Mouse (Mus musculus) neural tube, embryonic 14.5 days (tissue): Measurements from ENCODE around the gene Grik3. TPM values are rescaled to one million over a fixed set of nuclear protein-coding genes. Genes with fewer than 3 reads are reported as not detected.

Experiments used
- ATAC-seq: fragments of 200-750 bp; cut with Nextera tagmentation; 2 replicates; pipeline ENCODE4 v1.8.0; 2017; ENCODE audit warnings: low read depth, mild to moderate bottlenecking, moderate TSS enrichment, moderate library complexity
- H3K27ac ChIP-seq: fragments of 300-500 bp; sonication (generic); 2 replicates; pipeline ENCODE4 v1.5.1; 2014; ENCODE audit warnings: low read depth, mild to moderate bottlenecking, control low read depth, low read length, moderate library complexity, mixed read lengths
- H3K27me3 ChIP-seq: fragments of 300-500 bp; sonication (generic); 2 replicates; pipeline ENCODE4 v1.6.1; 2014; ENCODE audit warnings: low read length; ENCODE audit not compliant: control insufficient read depth, insufficient read depth
- H3K36me3 ChIP-seq: fragments of 300-500 bp; sonication (generic); 2 replicates; pipeline ENCODE4 v1.6.1; 2014; ENCODE audit warnings: low read length, mixed read lengths; ENCODE audit not compliant: control insufficient read depth, insufficient read depth
- H3K4me1 ChIP-seq: fragments of 300-500 bp; sonication (generic); 2 replicates; pipeline ENCODE4 v1.6.1; 2014; ENCODE audit warnings: low read length; ENCODE audit not compliant: control insufficient read depth, insufficient read depth
- H3K4me2 ChIP-seq: fragments of 300-500 bp; sonication (generic); 2 replicates; pipeline ENCODE4 v1.6.1; 2014; ENCODE audit warnings: mild to moderate bottlenecking, low read depth, low read length, control low read depth
- H3K4me3 ChIP-seq: fragments of 300-500 bp; sonication (generic); 2 replicates; pipeline ENCODE4 v1.5.1; 2014; ENCODE audit warnings: low read depth, low read length, control low read depth, mixed read lengths
- H3K9ac ChIP-seq: fragments of 300-500 bp; sonication (generic); replicated peaks from 2 replicates; pipeline ENCODE4 v1.6.1; 2014; ENCODE audit warnings: low read depth, mild to moderate bottlenecking, control low read depth, low read length, mixed read lengths
- H3K9me3 ChIP-seq: fragments of 300-500 bp; sonication (generic); 2 replicates; pipeline ENCODE4 v1.6.1; 2016; ENCODE audit warnings: low read length; ENCODE audit not compliant: control insufficient read depth
- WGBS: fragments of 180-500 bp; shearing (Covaris S2); extraction: QIAGEN DNeasy Blood & Tissue Kit; methylation state at CpG from one replicate; pipeline ENCODE4 v1.1.7; 2014; 5-methylcytosine and 5-hydroxymethylcytosine counted together
- polyA plus RNA-seq: library from polyadenylated mRNA; unstranded; fragments of >200 nt; fragmentation: Nextera tagmentation; extraction: Ambion mirVana; gene quantifications from 2 replicates; pipeline ENCODE4 v1.2.1, GENCODE M21; 2014

Grik3 gene
- polyA plus RNA-seq, 1 experiment from 2014 or later: 8.0 TPM

GRCm38 (mm10) chr4:125526425-125526824 is 35.9 kb downstream of the Grik3 start:
- no peaks in the 10 kb centered on the region for H3K4me1 ChIP-seq
- H3K4me2 ChIP-seq: no peak overlapping the region
- no peak overlapping the region for H3K9ac ChIP-seq
- 23% methylated on average over 5 of the region's 5 CpGs for WGBS
- H3K27ac ChIP-seq: no peak overlapping the region
- no peak overlapping the region for H3K4me3 ChIP-seq
- no peak for ATAC-seq
- no peaks in the 10 kb centered on the region for H3K36me3 ChIP-seq
- no peaks in the 10 kb centered on the region for H3K9me3 ChIP-seq
- no peaks in the 10 kb centered on the region for H3K27me3 ChIP-seq

DNA sequence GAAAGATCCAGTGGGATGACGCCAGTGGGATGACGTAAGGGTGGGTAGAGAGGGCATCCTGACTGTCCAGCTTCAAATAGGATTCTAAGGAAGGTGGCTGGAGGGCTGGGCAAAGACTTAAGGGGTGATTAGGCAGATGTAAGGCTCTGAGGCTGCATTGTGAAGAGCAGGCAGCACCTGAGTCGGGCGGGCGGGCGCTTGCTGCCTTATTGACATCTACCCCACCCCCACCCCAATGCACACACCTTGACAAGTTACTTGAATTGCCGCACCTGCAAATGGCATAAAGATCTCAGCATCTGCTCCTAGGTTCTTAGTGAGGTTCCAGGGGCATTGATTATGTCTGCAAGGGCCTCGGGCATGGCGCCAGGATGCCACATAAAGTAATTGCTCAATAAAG is 43.5 kb downstream of the Grik3 start:
- H3K27me3 ChIP-seq: peaks cover 8% of the 10 kb centered on the region
- WGBS: 30% methylated on average over 9 of the region's 9 CpGs

GRCm38 (mm10) chr4:125534449-125534848 is 43.9 kb downstream of the Grik3 start:
- Histone ChIP-seq H3K4me3 (no peak overlapping the region), H3K4me1 (peaks cover 14% of the 10 kb centered on the region), H3K4me2 (no peak overlapping the region), H3K27ac (no peak overlapping the region), H3K9me3 (no peaks in the 10 kb centered on the region), H3K9ac (no peak overlapping the region), H3K36me3 (no peaks in the 10 kb centered on the region), H3K27me3 (peaks cover 8% of the 10 kb centered on the region)
- ATAC-seq: peak; percentile 49; the same call in 1 of the 2 replicates
- WGBS: 0% methylated on average over 8 of the region's 8 CpGs

More for the DNA sequence above, 43.5 kb downstream of the Grik3 start:
- Histone ChIP-seq H3K27ac (no peak overlapping the region), H3K4me2 (no peak overlapping the region), H3K36me3 (no peaks in the 10 kb centered on the region), H3K4me3 (no peak overlapping the region), H3K9me3 (no peaks in the 10 kb centered on the region), H3K9ac (no peak overlapping the region), H3K4me1 (peaks cover 14% of the 10 kb centered on the region)
- ATAC-seq: no peak

DNA sequence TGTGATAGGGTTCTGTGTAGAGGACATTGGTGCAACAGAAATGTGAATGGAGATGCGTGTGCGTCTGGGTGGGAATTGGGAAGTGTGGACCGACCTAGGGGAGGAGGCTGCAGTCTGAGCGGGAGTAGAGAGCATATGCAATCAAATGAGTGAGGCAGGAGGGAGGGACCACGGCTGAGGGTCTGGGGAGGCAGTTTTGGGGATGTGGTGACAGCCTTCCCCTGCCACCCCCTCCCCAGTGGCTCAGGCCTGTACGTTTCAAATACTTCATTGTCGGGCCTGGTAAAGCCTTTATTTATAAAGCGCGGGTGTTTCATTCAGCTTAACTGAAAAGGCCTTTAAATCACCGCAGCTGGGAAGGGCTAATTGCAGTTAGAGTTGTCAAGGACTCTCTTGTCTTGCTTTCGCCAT is 44.5 kb downstream of the Grik3 start:
- H3K36me3 ChIP-seq: no peaks in the 10 kb centered on the region
- whole genome bisulfite sequencing: 2% methylated on average over 11 of the region's 11 CpGs
- H3K4me2 ChIP-seq: no peak overlapping the region
- no peak overlapping the region; the same call in 1 of the 2 replicates for H3K9ac ChIP-seq
- H3K4me3 ChIP-seq: no peak overlapping the region
- peaks cover 8% of the 10 kb centered on the region for H3K27me3 ChIP-seq
- no peaks in the 10 kb centered on the region for H3K9me3 ChIP-seq
- peak; percentile 68; the same call in 1 of the 2 replicates for ATAC-seq
- no peak overlapping the region for H3K27ac ChIP-seq
- peaks cover 14% of the 10 kb centered on the region for H3K4me1 ChIP-seq

- Histone ChIP-seq H3K27ac (no peak overlapping the region), H3K4me2 (no peak overlapping the region)
- WGBS: 1% methylated on average over 7 of the region's 7 CpGs
Measured at GRCm38 (mm10) chr4:125535465-125535864, 45.0 kb downstream of the Grik3 start.

GRCm38 (mm10) chr4:125535977-125536376 is 45.5 kb downstream of the Grik3 start:
- Histone ChIP-seq H3K36me3 (no peaks in the 10 kb centered on the region), H3K9me3 (no peaks in the 10 kb centered on the region), H3K4me2 (no peak overlapping the region), H3K27me3 (peaks cover 8% of the 10 kb centered on the region), H3K4me3 (no peak overlapping the region), H3K4me1 (peaks cover 14% of the 10 kb centered on the region), H3K9ac (no peak overlapping the region), H3K27ac (no peak overlapping the region)
- WGBS: 48% methylated on average over 3 of the region's 4 CpGs
- no peak for ATAC-seq

More at GRCm38 (mm10) chr4:125535465-125535864, 45.0 kb downstream of the Grik3 start:
- H3K4me3 ChIP-seq: no peak overlapping the region
- H3K9me3 ChIP-seq: no peaks in the 10 kb centered on the region
- H3K9ac ChIP-seq: no peak overlapping the region
- peaks cover 8% of the 10 kb centered on the region for H3K27me3 ChIP-seq
- 0 out of 2 replicates have a peak, but pooled peaks have one; percentile 9 for ATAC-seq
- H3K36me3 ChIP-seq: no peaks in the 10 kb centered on the region
- peaks cover 14% of the 10 kb centered on the region for H3K4me1 ChIP-seq

DNA sequence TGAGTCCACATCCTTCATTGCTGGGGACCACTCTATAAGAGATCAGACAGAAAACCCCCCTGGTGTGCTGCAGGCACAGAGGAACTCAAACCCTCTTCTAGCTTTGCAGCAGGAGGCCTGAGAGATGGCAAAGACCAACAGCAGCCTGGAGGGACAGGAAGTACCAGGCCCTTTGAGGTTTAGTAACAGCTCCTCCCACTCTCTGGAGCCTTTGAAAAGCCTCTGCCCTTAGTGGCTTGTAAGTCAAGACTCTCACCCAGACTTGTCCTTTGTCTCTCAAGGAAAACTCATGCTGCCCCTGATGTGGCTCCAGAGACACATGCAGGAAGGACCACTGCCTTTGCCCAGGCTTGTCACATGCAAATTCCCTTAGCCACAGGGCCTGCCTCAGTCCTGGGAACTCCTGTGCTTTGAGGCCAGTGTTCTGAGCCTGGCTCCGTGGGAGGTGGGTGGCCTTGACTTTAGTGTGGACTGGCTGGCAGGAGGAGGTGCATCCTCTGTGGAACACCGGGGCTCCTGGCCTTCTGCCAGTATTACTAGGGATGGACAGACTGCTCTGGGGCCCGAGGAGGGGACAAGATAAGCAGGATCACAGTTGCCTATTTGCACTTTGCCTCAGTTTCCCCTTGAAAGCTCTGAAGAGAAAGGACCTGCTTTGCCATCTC is 47.9 kb downstream of the Grik3 start:
- Histone ChIP-seq H3K4me2 (no peak overlapping the region), H3K4me3 (no peak overlapping the region), H3K27me3 (peaks cover 2% of the 10 kb centered on the region; the same call in 1 of the 2 replicates), H3K9me3 (no peaks in the 10 kb centered on the region), H3K36me3 (no peaks in the 10 kb centered on the region), H3K27ac (no peak overlapping the region), H3K9ac (no peak overlapping the region), H3K4me1 (peaks cover 14% of the 10 kb centered on the region)
- ATAC-seq: no peak
- 14% methylated on average over 3 of the region's 3 CpGs for WGBS

- H3K9me3 ChIP-seq: no peaks in the 10 kb centered on the region
- no peak overlapping the region for H3K9ac ChIP-seq
- no peaks in the 10 kb centered on the region for H3K27me3 ChIP-seq
- 81% methylated on average over 9 of the region's 9 CpGs for WGBS
- H3K4me3 ChIP-seq: no peak overlapping the region
- H3K4me2 ChIP-seq: no peak overlapping the region
- H3K27ac ChIP-seq: no peak overlapping the region
- H3K36me3 ChIP-seq: no peaks in the 10 kb centered on the region
- H3K4me1 ChIP-seq: peaks cover 4% of the 10 kb centered on the region
- no peak for ATAC-seq
Measured at GRCm38 (mm10) chr4:125539617-125540016, 49.1 kb downstream of the Grik3 start.

GRCm38 (mm10) chr4:125543171-125543570 is 52.7 kb downstream of the Grik3 start:
- H3K4me3 ChIP-seq: no peak overlapping the region
- 85% methylated on average over 5 of the region's 5 CpGs for WGBS
- H3K27me3 ChIP-seq: no peaks in the 10 kb centered on the region
- H3K4me1 ChIP-seq: no peaks in the 10 kb centered on the region
- H3K9ac ChIP-seq: no peak overlapping the region
- H3K4me2 ChIP-seq: no peak overlapping the region
- no peaks in the 10 kb centered on the region for H3K36me3 ChIP-seq
- ATAC-seq: no peak
- no peak overlapping the region for H3K27ac ChIP-seq
- H3K9me3 ChIP-seq: no peaks in the 10 kb centered on the region
